Mouse (Mus musculus): ENCODE results near the gene Nifk. TPM values are rescaled to one million over a fixed set of nuclear protein-coding genes. Genes with fewer than 3 reads are reported as not detected.

Gene Nifk
- total RNA-seq, 4 experiments from 2014 or later = 23.9 to 26.6 (median 24.2) TPM

DNA sequence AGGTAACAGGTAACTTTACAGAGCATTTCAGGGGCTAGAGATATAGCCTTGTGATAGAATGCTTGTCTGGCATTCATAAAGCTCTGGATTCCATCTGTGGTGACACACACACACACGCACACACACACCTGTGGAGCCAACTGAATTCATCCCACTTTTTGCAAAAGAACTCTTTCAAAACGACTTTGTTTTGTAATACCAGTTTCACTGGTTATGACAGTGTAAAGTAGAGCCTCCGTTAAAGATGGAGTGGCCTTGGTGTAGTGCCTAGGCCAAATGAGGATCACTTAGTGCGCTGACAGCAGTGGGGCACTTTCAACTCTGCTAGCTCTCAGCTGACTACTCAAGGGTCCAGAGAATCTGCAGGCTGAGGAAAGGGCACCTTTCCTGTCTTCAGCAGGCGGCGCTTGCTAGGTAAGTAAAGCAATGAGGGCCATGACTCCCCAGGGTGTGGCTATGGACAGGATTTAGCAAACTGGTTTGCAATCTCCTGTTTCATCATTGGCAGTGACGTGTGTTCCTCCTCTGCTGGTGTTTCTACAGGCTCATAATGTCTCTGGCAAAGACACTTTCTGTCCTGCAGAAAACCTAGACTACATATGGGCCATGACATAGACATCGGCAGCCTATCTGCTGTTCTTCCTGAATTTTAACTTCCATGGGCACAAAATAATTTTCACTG is 58.6 kb downstream of the Nifk start:
- no peak for DNase-seq (ENCODE audit: low spot score in 2 of 2)

Other genes starting within 250 kb of the Nifk start
- not detected for gene Gm29106, start 145.3 kb upstream of the Nifk start, total RNA-seq (2022)
- 100 to 1,000 TPM; 105 to 118 (median 107) TPM for gene Tsn, start 10.1 kb upstream of the Nifk start, total RNA-seq (2022)
- gene Clasp1, start 67.2 kb downstream of the Nifk start, total RNA-seq (2022) = 100 to 1,000 TPM in 3 of 4 experiments, 10 to 100 TPM in 1; 88.8 to 120 (median 111) TPM

All from layer of hippocampus, adult 8-10 months (tissue).